ENCODE assay signal across 18 mouse cellular contexts in genomic region chr2:166824998-166825397, GRCm38 (mm10). TPM values are rescaled to one million over a fixed set of nuclear protein-coding genes. Genes with fewer than 3 reads are reported as not detected.
DNase-seq lines count a peak whose midpoint lies in the region; ATAC-seq and TF ChIP-seq lines count a peak whose summit lies in the region.
"Had no signal": no experiment of that assay in that cellular context is flagged by ENCODE, and none has a peak within 500 bp of the region (broad histone marks: within the 10 kb centered on the region; RNA-seq: fewer than 3 reads in every experiment).

No protein-coding gene starts in this region.

- WGBS in kidney, embryonic 16.5 days = 79% methylated on average over 5 of the region's 5 CpGs
- whole genome bisulfite sequencing in liver, postnatal 0 days (ENCODE audit: insufficient replicate concordance) = 79% methylated on average over 5 of the region's 5 CpGs

- H3K9me3 ChIP-seq in kidney, embryonic 16.5 days (ENCODE audit: low read length) = no peaks in the 10 kb centered on the region
- H3K9me3 ChIP-seq in liver, postnatal 0 days (ENCODE audit: low read length) = no peaks in the 10 kb centered on the region
- H3K9me3 ChIP-seq: embryonic facial prominence, embryonic 12.5 days; forebrain, embryonic 15.5 days; heart, embryonic 15.5 days had no signal

- peaks cover 15% of the 10 kb centered on the region; the same call in 1 of the 2 replicates for H3K4me1 ChIP-seq in kidney, embryonic 16.5 days (ENCODE audit: insufficient read depth, low read length)
- peaks cover 46% of the 10 kb centered on the region for H3K4me1 ChIP-seq in liver, postnatal 0 days (ENCODE audit: insufficient read depth)
- H3K4me1 ChIP-seq: embryonic facial prominence, embryonic 12.5 days; forebrain, embryonic 15.5 days had no signal

- no peaks in the 10 kb centered on the region for H3K36me3 ChIP-seq in kidney, embryonic 16.5 days (ENCODE audit: insufficient read depth, low read length)
- H3K36me3 ChIP-seq in liver, postnatal 0 days (replicated peaks; ENCODE audit: insufficient read depth, low read length) = peaks cover 16% of the 10 kb centered on the region
- H3K36me3 ChIP-seq: embryonic facial prominence, embryonic 12.5 days; forebrain, embryonic 15.5 days had no signal

- no peak overlapping the region for H3K9ac ChIP-seq in kidney, embryonic 16.5 days (replicated peaks; ENCODE audit: low read length)
- H3K9ac ChIP-seq in liver, postnatal 0 days (replicated peaks) = no peak overlapping the region
- H3K9ac ChIP-seq: embryonic facial prominence, embryonic 12.5 days; forebrain, embryonic 15.5 days; heart, embryonic 15.5 days had no signal

- no peak for ATAC-seq in kidney, embryonic 16.5 days (ENCODE audit: low FRiP score, low TSS enrichment)
- ATAC-seq in liver, postnatal 0 days = no peak
- peak; percentile 66 for ATAC-seq in megakaryocyte, adult 5-6 weeks (ENCODE audit: poor library complexity, severe bottlenecking)
- ATAC-seq: forebrain, embryonic 15.5 days had no signal

- no peaks in the 10 kb centered on the region for H3K27me3 ChIP-seq in kidney, embryonic 16.5 days (ENCODE audit: insufficient read depth, low read length)
- no peaks in the 10 kb centered on the region for H3K27me3 ChIP-seq in liver, postnatal 0 days (ENCODE audit: insufficient read depth, low read length)
- H3K27me3 ChIP-seq: embryonic facial prominence, embryonic 12.5 days; forebrain, embryonic 15.5 days; heart, embryonic 15.5 days had no signal

- no peak overlapping the region for H3K27ac ChIP-seq in kidney, embryonic 16.5 days (ENCODE audit: low read length)
- H3K27ac ChIP-seq in liver, postnatal 0 days (ENCODE audit: low read depth) = 0 out of 2 replicates have a peak overlapping the region, but pooled peaks have one; percentile 24
- H3K27ac ChIP-seq: embryonic facial prominence, embryonic 12.5 days; forebrain, embryonic 15.5 days; heart, embryonic 15.5 days had no signal

- H3K4me3 ChIP-seq in kidney, embryonic 16.5 days (ENCODE audit: low read length) = no peak overlapping the region
- H3K4me3 ChIP-seq in liver, postnatal 0 days (ENCODE audit: low read depth, low read length) = no peak overlapping the region
- H3K4me3 ChIP-seq: embryonic facial prominence, embryonic 12.5 days; forebrain, embryonic 15.5 days; heart, embryonic 15.5 days had no signal

- no peak for TF ChIP-seq CTCF in liver, postnatal 0 days (IDR thresholded peaks at IDR 0.05; ENCODE audit: low read depth)

- peak; percentile 89 for DNase-seq in heart, adult 11 months
- no peak for DNase-seq in heart, postnatal 4 days
- DNase-seq in kidney, adult 9 months = peak; percentile 28
- DNase-seq in liver, postnatal 0 days = no peak
- DNase-seq in liver = no peak
- no peak for DNase-seq in retina, postnatal 1 day
- DNase-seq: adrenal gland, postnatal 10 days; cerebellum, adult 11-12 months; cerebellum, adult 9-10 months; cerebellum, postnatal 25 days; gastrocnemius, postnatal 36 days; heart, adult 18-20 months had no signal

- no peak overlapping the region for H3K4me2 ChIP-seq in kidney, embryonic 16.5 days (replicated peaks; ENCODE audit: low read depth, low read length)
- H3K4me2 ChIP-seq in liver, postnatal 0 days (ENCODE audit: low read depth, low read length) = no peak overlapping the region
- H3K4me2 ChIP-seq: embryonic facial prominence, embryonic 12.5 days; forebrain, embryonic 15.5 days; heart, embryonic 11.5 days; heart, embryonic 15.5 days had no signal

- no peak for TF ChIP-seq EP300 in liver, postnatal 0 days (IDR thresholded peaks at IDR 0.05; ENCODE audit: low read depth)

RNA-seq across cellular contexts. Expression of gene Arfgef2, which starts 19.6 kb away (rescaled TPM):
- 10 to 100 TPM; 39.7 to 42.3 TPM for total RNA-seq in heart, postnatal 4 days (2021)
- 4.6 and 4.9 TPM in 2 replicates for polyA plus RNA-seq in kidney, embryonic 16.5 days (2015; fragmentation: Nextera tagmentation; extraction: Ambion mirVana)
- polyA plus RNA-seq in liver, postnatal 0 days (2015; fragmentation: Nextera tagmentation; extraction: Ambion mirVana) = 2.5 and 2.7 TPM in 2 replicates
- 13.0 and 13.9 TPM in 2 replicates for total RNA-seq in megakaryocyte, adult 5-6 weeks (2015)
- 11.5 and 18.7 TPM in 2 replicates for total RNA-seq in megakaryocyte, adult 5-6 weeks (2017)

RNA-seq across cellular contexts. Expression of gene Trp53rkb, which starts 32.7 kb away (rescaled TPM):
- total RNA-seq in heart, postnatal 4 days (2021) = 1 to 10 TPM; 4.0 to 5.1 TPM
- polyA plus RNA-seq in kidney, embryonic 16.5 days (2015; fragmentation: Nextera tagmentation; extraction: Ambion mirVana) = 7.8 and 8.2 TPM in 2 replicates
- 3.0 and 3.1 TPM in 2 replicates for polyA plus RNA-seq in liver, postnatal 0 days (2015; fragmentation: Nextera tagmentation; extraction: Ambion mirVana)
- total RNA-seq in megakaryocyte, adult 5-6 weeks (2015) = 2.1 and 4.5 TPM in 2 replicates
- total RNA-seq in megakaryocyte, adult 5-6 weeks (2017) = 1.5 and 2.0 TPM in 2 replicates

Comparison
In these comparisons a context has a peak if more than half of its experiments do, and no peak if none do; other contexts are left out.
1. DNase-seq: peak in heart, adult 11 months (single experiment) and kidney, adult 9 months (single experiment); none in heart, postnatal 4 days (single experiment), liver, postnatal 0 days (single experiment), liver (single experiment) and retina, postnatal 1 day (single experiment).